Mouse (Mus musculus) heart, adult 2 months (tissue): ENCODE results near the gene Cdcp2. TPM values are rescaled to one million over a fixed set of nuclear protein-coding genes. Genes with fewer than 3 reads are reported as not detected.
"Not testable (repeated sequence)": the region's sequence is repeated elsewhere in the genome, so short reads cannot be mapped to it uniquely, and the experiment has no call there.

ENCODE experiments used
- DNase-seq, 2 experiments: peaks; one replicate each; pipeline ENCODE4 v3.0.0; 2021
- H3K27ac ChIP-seq: fragments of 200-600 bp; 2 replicates; pipeline ENCODE4 v1.8.1; 2022
- H3K27me3 ChIP-seq: fragments of 200-500 bp; 2 replicates; pipeline ENCODE4 v1.6.1; 2012; ENCODE audit warnings: mild to moderate bottlenecking, low read length, inconsistent platforms, mixed read lengths; ENCODE audit not compliant: control insufficient read depth, insufficient read depth
- H3K36me3 ChIP-seq: fragments of 200-500 bp; 2 replicates; pipeline ENCODE4 v1.6.1; 2012; ENCODE audit warnings: low read length, inconsistent platforms; ENCODE audit not compliant: control insufficient read depth, insufficient read depth
- H3K4me1 ChIP-seq: fragments of 200-500 bp; 2 replicates; pipeline ENCODE4 v1.6.1; 2011; ENCODE audit warnings: low read length; ENCODE audit not compliant: control insufficient read depth, insufficient read depth
- H3K4me3 ChIP-seq: fragments of 200-600 bp; 2 replicates; pipeline ENCODE4 v1.8.1; 2022
- H3K79me2 ChIP-seq: fragments of 200-500 bp; replicated peaks from 2 replicates; pipeline ENCODE4 v1.6.1; 2012; ENCODE audit warnings: mild to moderate bottlenecking, inconsistent platforms, low read length, moderate library complexity, mixed read lengths; ENCODE audit not compliant: control insufficient read depth, insufficient read depth
- H3K9ac ChIP-seq: fragments of 200-500 bp; 2 replicates; pipeline ENCODE4 v1.6.1; 2012; ENCODE audit warnings: low read depth, mild to moderate bottlenecking, control low read depth, inconsistent platforms, low read length, mixed read lengths
- CTCF ChIP-seq: fragments of 200-600 bp; IDR thresholded peaks from 2 replicates; pipeline ENCODE4 v1.8.1; 2022; ENCODE audit warnings: antibody characterized with exemption, mild to moderate bottlenecking, moderate library complexity
- EP300 ChIP-seq: fragments of 200-500 bp; IDR thresholded peaks from 2 replicates; pipeline ENCODE4 v1.6.1; 2011; ENCODE audit warnings: low read depth, low read length, control low read depth; ENCODE audit not compliant: insufficient read depth
- POLR2A ChIP-seq: fragments of 200-500 bp; IDR thresholded peaks from 2 replicates; pipeline ENCODE4 v1.6.1; 2011; ENCODE audit warnings: mild to moderate bottlenecking, low read depth, low read length, control low read depth; ENCODE audit not compliant: insufficient read depth
- WGBS: fragments of 180-500 bp; shearing (Covaris S2); methylation state at CpG from one replicate; pipeline ENCODE4 v1.1.7; 2018; 5-methylcytosine and 5-hydroxymethylcytosine counted together
- intact Hi-C: fragments of 180-260 bp; cut with DNase I; formaldehyde crosslinking; loops from one replicate; pipeline ENCODE4 v1.15.1; 2025
- polyA plus RNA-seq: library from polyadenylated mRNA; depleted of rRNA; stranded (reverse); fragments of >200 nt; gene quantifications from 2 replicates; pipeline ENCODE4 v1.2.3, GENCODE M21; 2012
- total RNA-seq, 2 experiments: library from RNA; stranded (reverse); gene quantifications; 2 replicates each; pipeline ENCODE4 v1.2.3; 2021

Gene Cdcp2
- total and polyA plus RNA-seq, 3 experiments, result not detected

- no peak for TF ChIP-seq EP300
- no peak for TF ChIP-seq CTCF
- TF ChIP-seq POLR2A, result no peak
- intact Hi-C loops, result no loop called here
- no peak for DNase-seq
- no peaks in the 10 kb centered on the region for H3K4me1 ChIP-seq
- no peak overlapping the region for H3K4me3 ChIP-seq
- 48% methylated on average over 15 of the region's 15 CpGs for WGBS
- H3K27ac ChIP-seq, result no peak overlapping the region
- no peaks in the 10 kb centered on the region for H3K27me3 ChIP-seq
- H3K79me2 ChIP-seq, result no peaks in the 10 kb centered on the region
- H3K9ac ChIP-seq, result no peak overlapping the region
- no peaks in the 10 kb centered on the region for H3K36me3 ChIP-seq
Measured at GRCm38 (mm10) chr4:107097871-107098270, 1.2 kb downstream of the Cdcp2 start.

GRCm38 (mm10) chr4:107098375-107098774, 1.7 kb downstream of the Cdcp2 start:
- WGBS, result 83% methylated on average over 10 of the region's 10 CpGs
- intact Hi-C loops, result no loop called here
- Histone ChIP-seq H3K4me1 (no peaks in the 10 kb centered on the region), H3K9ac (no peak overlapping the region), H3K79me2 (no peaks in the 10 kb centered on the region), H3K4me3 (no peak overlapping the region), H3K36me3 (no peaks in the 10 kb centered on the region), H3K27ac (no peak overlapping the region), H3K27me3 (no peaks in the 10 kb centered on the region)
- DNase-seq, result no peak
- TF ChIP-seq POLR2A, result no peak
- TF ChIP-seq EP300, result no peak
- TF ChIP-seq CTCF, result no peak

GRCm38 (mm10) chr4:107098791-107099525, 2.3 kb downstream of the Cdcp2 start:
- Histone ChIP-seq H3K4me3 (no peak overlapping the region), H3K27ac (no peak overlapping the region), H3K79me2 (no peaks in the 10 kb centered on the region), H3K27me3 (no peaks in the 10 kb centered on the region), H3K9ac (no peak overlapping the region), H3K4me1 (no peaks in the 10 kb centered on the region), H3K36me3 (no peaks in the 10 kb centered on the region)
- WGBS, result 78% methylated on average over 17 of the region's 17 CpGs
- DNase-seq, result no peak
- intact Hi-C loops, result no loop called here
- TF ChIP-seq POLR2A, result no peak

DNA sequence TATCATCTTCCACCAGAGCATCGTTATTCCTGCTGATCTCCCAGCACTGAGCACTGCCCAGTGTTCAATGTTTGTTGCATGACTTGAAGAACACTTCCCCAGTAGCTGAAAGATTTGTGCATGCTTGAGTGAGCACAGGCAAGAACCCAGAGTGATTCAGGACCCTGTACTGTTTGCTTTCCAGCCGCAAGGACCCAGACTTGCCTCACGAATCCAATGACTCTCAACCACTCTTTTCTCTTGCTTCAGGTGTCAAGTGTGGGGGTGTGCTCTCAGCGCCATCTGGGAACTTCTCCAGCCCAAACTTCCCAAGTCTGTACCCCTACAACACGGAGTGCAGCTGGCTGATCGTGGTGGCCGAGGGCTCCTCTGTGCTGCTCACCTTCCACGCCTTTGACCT, 5.5 kb downstream of the Cdcp2 start:
- H3K4me3 ChIP-seq, result no peak overlapping the region
- intact Hi-C loops, result no loop called here
- no peaks in the 10 kb centered on the region for H3K36me3 ChIP-seq
- no peak overlapping the region for H3K9ac ChIP-seq
- no peaks in the 10 kb centered on the region for H3K4me1 ChIP-seq
- 80% methylated on average over 8 of the region's 8 CpGs for WGBS
- no peak for TF ChIP-seq CTCF
- no peak for TF ChIP-seq EP300
- no peak for TF ChIP-seq POLR2A
- no peak for DNase-seq
- no peaks in the 10 kb centered on the region for H3K27me3 ChIP-seq
- no peak overlapping the region for H3K27ac ChIP-seq
- no peaks in the 10 kb centered on the region for H3K79me2 ChIP-seq

DNA sequence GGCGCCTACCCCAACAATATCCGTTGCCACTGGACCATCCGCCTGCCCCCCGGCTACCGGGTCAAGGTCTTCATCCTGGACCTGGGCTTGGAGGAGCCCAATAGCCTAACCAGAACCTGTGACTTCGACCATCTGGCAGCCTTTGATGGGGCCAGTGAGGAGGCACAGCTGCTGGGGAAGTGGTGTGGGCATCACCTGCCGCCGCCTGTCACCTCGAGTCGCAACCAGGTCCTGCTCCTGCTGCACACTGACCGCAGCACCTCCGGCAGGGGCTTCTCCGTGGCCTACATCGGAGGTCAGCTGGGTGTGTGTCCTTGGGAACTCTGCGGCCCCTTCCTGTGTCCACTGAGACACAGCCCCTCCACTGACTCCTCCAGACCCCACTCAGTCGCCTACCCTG, 10.1 kb downstream of the Cdcp2 start:
- H3K4me1 ChIP-seq, result no peaks in the 10 kb centered on the region
- no peaks in the 10 kb centered on the region for H3K27me3 ChIP-seq
- intact Hi-C loops, result no loop called here
- DNase-seq, result no peak
- H3K9ac ChIP-seq, result no peak overlapping the region
- no peak overlapping the region for H3K4me3 ChIP-seq
- no peak for TF ChIP-seq EP300
- TF ChIP-seq POLR2A, result no peak
- TF ChIP-seq CTCF, result no peak
- 87% methylated on average over 16 of the region's 16 CpGs for WGBS
- no peak overlapping the region for H3K27ac ChIP-seq
- H3K36me3 ChIP-seq, result no peaks in the 10 kb centered on the region
- H3K79me2 ChIP-seq, result no peaks in the 10 kb centered on the region

- Histone ChIP-seq H3K4me1 (no peaks in the 10 kb centered on the region), H3K27ac (no peak overlapping the region), H3K9ac (no peak overlapping the region), H3K4me3 (no peak overlapping the region), H3K79me2 (no peaks in the 10 kb centered on the region), H3K27me3 (no peaks in the 10 kb centered on the region), H3K36me3 (no peaks in the 10 kb centered on the region)
- DNase-seq, result no peak
- whole genome bisulfite sequencing, result 58% methylated on average over 13 of the region's 13 CpGs
- no peak for TF ChIP-seq POLR2A
- TF ChIP-seq EP300, result no peak
- no peak for TF ChIP-seq CTCF
- intact Hi-C loops, result no loop called here
Measured at GRCm38 (mm10) chr4:107108291-107108731, 11.6 kb downstream of the Cdcp2 start.

DNA sequence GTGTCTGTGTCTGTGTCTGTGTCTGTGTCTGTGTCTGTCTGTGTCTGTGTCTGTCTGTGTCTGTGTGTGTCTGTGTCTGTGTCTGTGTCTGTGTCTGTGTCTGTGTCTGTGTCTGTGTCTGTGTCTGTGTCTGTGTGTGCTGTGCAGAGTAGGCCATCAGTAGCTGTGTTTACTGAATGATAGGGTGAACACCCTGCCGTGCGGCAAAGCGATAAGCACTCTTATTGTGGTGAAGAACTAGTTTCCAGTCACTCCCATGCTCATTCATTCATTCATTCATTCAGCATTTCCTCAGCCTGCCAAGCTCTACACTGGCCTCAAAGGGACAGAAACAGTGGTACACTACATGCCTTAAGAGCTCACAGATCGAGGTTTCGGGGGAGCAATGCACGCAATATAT, 12.5 kb downstream of the Cdcp2 start:
- 84% methylated on average over 6 of the region's 6 CpGs for WGBS
- H3K36me3 ChIP-seq, H3K4me3 ChIP-seq, H3K4me1 ChIP-seq, H3K9ac ChIP-seq, H3K27me3 ChIP-seq, H3K27ac ChIP-seq, DNase-seq, H3K79me2 ChIP-seq, intact Hi-C loops: not testable (repeated sequence)
